Mouse (Mus musculus) kidney, postnatal 0 days (tissue): ENCODE data around the gene Piezo1. TPM values are rescaled to one million over a fixed set of nuclear protein-coding genes. Genes with fewer than 3 reads are reported as not detected.

Source experiments
- ATAC-seq: fragments of 200-750 bp; cut with Nextera tagmentation; replicated peaks from 2 replicates; pipeline ENCODE4 v1.8.0; 2017; ENCODE audit warnings: low read depth, moderate number of reproducible peaks, moderate TSS enrichment, moderate library complexity; ENCODE audit not compliant: low FRiP score
- DNase-seq: peaks from one replicate; pipeline ENCODE4 v3.0.0-alpha.2; 2016; ENCODE audit warnings: low spot score
- H3K27ac ChIP-seq: fragments of 300-500 bp; sonication (generic); 2 replicates; pipeline ENCODE4 v1.5.1; 2014; ENCODE audit warnings: mild to moderate bottlenecking
- H3K27me3 ChIP-seq: fragments of 300-500 bp; sonication (generic); 2 replicates; pipeline ENCODE4 v1.6.1; 2014; ENCODE audit warnings: low read length, mixed read lengths; ENCODE audit not compliant: insufficient read depth
- H3K36me3 ChIP-seq: fragments of 300-500 bp; sonication (generic); 2 replicates; pipeline ENCODE4 v1.6.1; 2014; ENCODE audit warnings: low read length, mixed read lengths; ENCODE audit not compliant: insufficient read depth
- H3K4me1 ChIP-seq: fragments of 300-500 bp; sonication (generic); replicated peaks from 2 replicates; pipeline ENCODE4 v1.6.1; 2014; ENCODE audit warnings: antibody characterized with exemption, low read length, mixed read lengths; ENCODE audit not compliant: insufficient read depth
- H3K4me2 ChIP-seq: fragments of 300-500 bp; sonication (generic); 2 replicates; pipeline ENCODE4 v1.6.1; 2014; ENCODE audit warnings: mild to moderate bottlenecking, low read length, moderate library complexity, mixed read lengths
- H3K4me3 ChIP-seq: fragments of 300-500 bp; sonication (generic); replicated peaks from 2 replicates; pipeline ENCODE4 v1.5.1; 2014; ENCODE audit warnings: low read depth, low read length
- H3K9ac ChIP-seq: fragments of 300-500 bp; sonication (generic); 2 replicates; pipeline ENCODE4 v1.6.1; 2014; ENCODE audit warnings: low read depth, low read length
- H3K9me3 ChIP-seq: fragments of 300-500 bp; sonication (generic); replicated peaks from 2 replicates; pipeline ENCODE4 v1.6.1; 2016; ENCODE audit warnings: low read length, inconsistent platforms, mixed read lengths
- CTCF ChIP-seq: IDR thresholded peaks from 2 replicates; pipeline ENCODE4 v1.5.1; 2016; ENCODE audit warnings: antibody characterized with exemption, low read depth, mild to moderate bottlenecking, moderate library complexity
- WGBS: fragments of 180-500 bp; shearing (Covaris S2); extraction: QIAGEN DNeasy Blood & Tissue Kit; methylation state at CpG from one replicate; pipeline ENCODE4 v1.1.7; 2014; 5-methylcytosine and 5-hydroxymethylcytosine counted together
- polyA plus RNA-seq: library from polyadenylated mRNA; unstranded; fragments of >200 nt; fragmentation: Nextera tagmentation; extraction: Ambion mirVana; gene quantifications from 2 replicates; pipeline ENCODE4 v1.2.1, GENCODE M21; 2015

Gene Piezo1
- polyA plus RNA-seq, 1 experiment from 2014 or later: 14.9 TPM

DNA sequence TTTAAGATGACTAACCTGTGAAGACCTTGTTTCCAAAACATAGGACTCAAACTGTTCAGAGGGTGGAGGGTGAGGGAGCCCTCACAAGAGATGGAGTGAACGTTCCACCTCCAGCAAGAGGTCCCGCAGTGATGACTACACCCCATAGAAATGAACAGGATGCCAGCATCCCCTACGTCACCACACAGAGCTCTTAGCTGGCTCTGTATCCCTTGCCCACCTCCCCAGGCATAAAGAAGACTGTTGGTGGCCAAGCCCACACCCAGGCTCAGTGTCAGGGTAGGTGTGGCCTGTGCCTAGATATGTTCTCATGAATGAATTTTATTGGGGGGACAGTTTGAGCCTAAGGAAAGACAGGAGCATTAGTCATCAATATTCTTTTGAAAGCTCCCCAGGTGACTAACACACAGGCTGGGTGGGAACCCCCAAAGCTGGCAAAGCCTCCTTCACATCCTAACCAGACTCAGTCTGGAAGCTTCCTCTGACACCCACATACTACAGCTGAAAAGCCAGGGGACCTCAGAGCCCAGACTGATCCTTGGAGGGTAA, 2.2 kb downstream of the Piezo1 start:
- Histone ChIP-seq H3K36me3 (no peaks in the 10 kb centered on the region), H3K4me2 (peak overlapping the region; percentile 88), H3K4me3 (0 out of 2 replicates have a peak overlapping the region, but pooled peaks have one; percentile 72), H3K27me3 (no peaks in the 10 kb centered on the region), H3K27ac (0 out of 2 replicates have a peak overlapping the region, but pooled peaks have one; percentile 19), H3K4me1 (peaks cover 50% of the 10 kb centered on the region), H3K9me3 (no peaks in the 10 kb centered on the region), H3K9ac (no peak overlapping the region)
- DNase-seq: no peak
- ATAC-seq: no peak
- no peak for TF ChIP-seq CTCF
- WGBS: 74% methylated on average over 3 of the region's 3 CpGs

DNA sequence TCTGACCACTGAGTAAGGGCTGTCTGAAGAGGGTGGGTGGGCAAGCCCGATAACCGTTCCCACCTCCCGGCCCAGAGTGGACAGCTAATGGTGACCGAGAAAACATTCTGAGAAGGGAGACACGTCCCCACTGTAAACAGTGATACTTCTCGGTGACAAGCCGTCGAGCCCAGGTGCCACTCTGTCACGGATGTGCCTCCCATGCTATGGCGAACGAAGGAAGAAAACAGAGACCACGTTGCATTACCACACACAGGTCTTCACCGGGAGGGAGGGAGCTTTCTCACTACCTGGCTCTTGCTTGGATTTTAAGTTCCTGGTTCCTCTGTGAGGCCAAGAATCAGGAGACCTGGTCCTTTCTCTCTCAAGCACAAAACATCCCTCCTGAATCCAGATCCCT, 2.8 kb downstream of the Piezo1 start:
- DNase-seq (no peak), ATAC-seq (no peak)
- 59% methylated on average over 13 of the region's 13 CpGs for WGBS
- no peaks in the 10 kb centered on the region for H3K36me3 ChIP-seq
- H3K4me3 ChIP-seq: no peak overlapping the region
- H3K27me3 ChIP-seq: no peaks in the 10 kb centered on the region
- H3K4me2 ChIP-seq: peak overlapping the region; percentile 88; the same call in 1 of the 2 replicates
- TF ChIP-seq CTCF: no peak
- peaks cover 50% of the 10 kb centered on the region for H3K4me1 ChIP-seq
- H3K9me3 ChIP-seq: no peaks in the 10 kb centered on the region
- peak overlapping the region; percentile 94; the same call in 1 of the 2 replicates for H3K27ac ChIP-seq
- H3K9ac ChIP-seq: peak overlapping the region; percentile 25; the same call in 1 of the 2 replicates

DNA sequence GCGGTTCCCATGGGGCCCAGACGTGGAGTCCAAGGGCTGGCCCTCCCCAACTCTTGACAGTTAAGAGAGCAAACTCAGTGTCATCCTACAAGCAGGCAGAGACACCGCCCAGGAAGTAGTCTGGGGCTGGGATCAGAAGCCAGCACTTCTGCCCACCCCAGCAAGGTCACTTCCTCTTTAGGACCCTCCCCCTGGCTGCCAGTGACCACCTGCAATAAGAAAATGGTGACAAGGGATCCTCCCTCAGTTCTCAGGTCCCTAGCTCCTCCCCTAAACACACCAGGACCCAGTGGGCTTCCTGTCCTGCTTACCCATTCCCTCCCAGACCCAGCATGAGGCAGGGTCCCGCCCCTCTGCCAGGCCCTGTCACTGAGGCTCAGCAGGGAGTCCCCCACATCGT, 3.3 kb downstream of the Piezo1 start:
- Histone ChIP-seq H3K4me1 (peaks cover 50% of the 10 kb centered on the region), H3K36me3 (no peaks in the 10 kb centered on the region), H3K9ac (peak overlapping the region; percentile 25; the same call in 1 of the 2 replicates), H3K4me2 (peak overlapping the region; percentile 88), H3K4me3 (no peak overlapping the region), H3K9me3 (no peaks in the 10 kb centered on the region), H3K27me3 (no peaks in the 10 kb centered on the region), H3K27ac (peak overlapping the region; percentile 94)
- DNase-seq (peak; percentile 70), ATAC-seq (no peak)
- TF ChIP-seq CTCF: no peak
- 29% methylated on average over 5 of the region's 5 CpGs for WGBS

GRCm38 (mm10) chr8:122546811-122547453, 4.2 kb downstream of the Piezo1 start:
- DNase-seq (peak; percentile 78), ATAC-seq (peak; percentile 30; the same call in 1 of the 2 replicates)
- Histone ChIP-seq H3K36me3 (0 out of 2 replicates have a peak, but pooled peaks cover 2% of the 10 kb centered on the region), H3K27ac (peak overlapping the region; percentile 94), H3K9me3 (no peaks in the 10 kb centered on the region), H3K4me2 (peak overlapping the region; percentile 88), H3K4me3 (no peak overlapping the region), H3K9ac (peak overlapping the region; percentile 25; the same call in 1 of the 2 replicates), H3K4me1 (peaks cover 50% of the 10 kb centered on the region), H3K27me3 (no peaks in the 10 kb centered on the region)
- no peak for TF ChIP-seq CTCF
- WGBS: 12% methylated on average over 24 of the region's 24 CpGs

GRCm38 (mm10) chr8:122546066-122546755, 4.9 kb downstream of the Piezo1 start:
- 67% methylated on average over 7 of the region's 7 CpGs for WGBS
- peak overlapping the region; percentile 94 for H3K27ac ChIP-seq
- H3K4me1 ChIP-seq: peaks cover 50% of the 10 kb centered on the region
- no peak for TF ChIP-seq CTCF
- DNase-seq: no peak
- peak overlapping the region; percentile 88 for H3K4me2 ChIP-seq
- no peaks in the 10 kb centered on the region for H3K9me3 ChIP-seq
- peak overlapping the region; percentile 25; the same call in 1 of the 2 replicates for H3K9ac ChIP-seq
- no peak overlapping the region for H3K4me3 ChIP-seq
- 0 out of 2 replicates have a peak, but pooled peaks have one; percentile 9 for ATAC-seq
- H3K36me3 ChIP-seq: 0 out of 2 replicates have a peak, but pooled peaks cover 2% of the 10 kb centered on the region
- no peaks in the 10 kb centered on the region for H3K27me3 ChIP-seq

- DNase-seq (no peak), ATAC-seq (no peak)
- TF ChIP-seq CTCF: no peak
- H3K9me3 ChIP-seq: no peaks in the 10 kb centered on the region
- H3K4me2 ChIP-seq: no peak overlapping the region
- H3K9ac ChIP-seq: no peak overlapping the region
- H3K27me3 ChIP-seq: no peaks in the 10 kb centered on the region
- H3K4me1 ChIP-seq: peaks cover 37% of the 10 kb centered on the region
- 87% methylated on average over 8 of the region's 8 CpGs for WGBS
- H3K27ac ChIP-seq: no peak overlapping the region
- 0 out of 2 replicates have a peak, but pooled peaks cover 2% of the 10 kb centered on the region for H3K36me3 ChIP-seq
- H3K4me3 ChIP-seq: no peak overlapping the region
Observed at GRCm38 (mm10) chr8:122544138-122544537, 7.0 kb downstream of the Piezo1 start.
